8 mouse cellular contexts compared by ENCODE assay signal in the genomic region with DNA sequence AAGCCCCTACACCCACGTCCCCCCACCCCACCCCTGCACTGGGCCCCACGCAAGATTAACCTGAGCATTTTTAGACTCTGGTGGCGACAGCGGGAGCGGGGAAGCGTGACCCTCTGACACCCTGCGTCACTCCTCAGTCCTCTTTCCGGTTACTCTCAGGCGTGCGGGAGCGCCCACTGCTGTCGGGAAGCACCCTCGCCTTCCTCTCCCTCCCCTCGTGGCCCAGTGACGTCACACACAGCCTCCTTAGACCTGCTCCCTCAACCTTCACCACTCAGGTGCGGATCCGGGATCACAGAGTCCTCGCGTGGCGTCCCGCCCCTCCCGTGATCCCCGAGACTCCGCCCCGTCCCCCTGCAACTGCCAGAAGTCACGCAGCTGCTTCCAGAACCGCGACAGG.
DNase-seq lines count a peak whose midpoint lies in the region; ATAC-seq lines count a peak whose summit lies in the region.
"Not testable (repeated sequence)": the region's sequence is repeated elsewhere in the genome, so short reads cannot be mapped to it uniquely, and the experiment has no call there.

No protein-coding gene starts in this region.

- H3K36me3 ChIP-seq in heart, embryonic 11.5 days (ENCODE audit: control insufficient read depth, insufficient read depth, low read length); hindbrain, embryonic 14.5 days (replicated peaks; ENCODE audit: control insufficient read depth, insufficient read depth); liver, embryonic 13.5 days; neural tube, embryonic 11.5 days (ENCODE audit: control insufficient read depth, insufficient read depth, low read length): not testable (repeated sequence)

- 4% methylated on average over 26 of the region's 28 CpGs for WGBS in heart, embryonic 11.5 days (ENCODE audit: insufficient replicate concordance)
- WGBS in hindbrain, embryonic 14.5 days: 8% methylated on average over 23 of the region's 28 CpGs
- 6% methylated on average over 25 of the region's 28 CpGs for WGBS in liver, embryonic 13.5 days (ENCODE audit: insufficient replicate concordance)
- 6% methylated on average over 22 of the region's 28 CpGs for WGBS in neural tube, embryonic 11.5 days

- peak; percentile 0 for DNase-seq in CD4-positive, CD25-positive, alpha-beta regulatory T cell, adult 2 months (ENCODE audit: low read depth, low spot score)
- DNase-seq in embryo, embryonic 10.5 days (ENCODE audit: low spot score): peak; percentile 0
- DNase-seq in hindbrain, embryonic 14.5 days (ENCODE audit: low spot score): peak; percentile 17
- peak; percentile 4 for DNase-seq in kidney, postnatal 10 days
- not testable (repeated sequence) for DNase-seq in liver, embryonic 13.5 days
- DNase-seq in neural tube, embryonic 11.5 days (ENCODE audit: low spot score): peak; percentile 19
- DNase-seq in testis, postnatal 14 days (ENCODE audit: low spot score): peak; percentile 64

- not testable (repeated sequence) for ATAC-seq in heart, embryonic 11.5 days (replicated peaks; ENCODE audit: insufficient number of reproducible peaks, low FRiP score, low TSS enrichment); hindbrain, embryonic 14.5 days (ENCODE audit: low FRiP score); liver, embryonic 13.5 days (ENCODE audit: low read depth); neural tube, embryonic 11.5 days (ENCODE audit: insufficient read depth, low FRiP score, low TSS enrichment)

- H3K4me2 ChIP-seq in heart, embryonic 11.5 days: peak overlapping the region; percentile 52
- peak overlapping the region; percentile 22 for H3K4me2 ChIP-seq in hindbrain, embryonic 14.5 days (replicated peaks)
- H3K4me2 ChIP-seq in liver, embryonic 13.5 days: peak overlapping the region; percentile 28; the same call in 1 of the 2 replicates
- peak overlapping the region; percentile 14; the same call in 1 of the 2 replicates for H3K4me2 ChIP-seq in neural tube, embryonic 11.5 days (ENCODE audit: low read depth)

- not testable (repeated sequence) for H3K9me3 ChIP-seq in heart, embryonic 11.5 days (replicated peaks; ENCODE audit: control insufficient read depth, low read length); hindbrain, embryonic 14.5 days (ENCODE audit: control insufficient read depth, low read length); liver, embryonic 13.5 days (replicated peaks); neural tube, embryonic 11.5 days (ENCODE audit: control insufficient read depth, low read length)

- peak overlapping the region; percentile 30 for H3K4me3 ChIP-seq in heart, embryonic 11.5 days (ENCODE audit: low read depth, low read length)
- not testable (repeated sequence) for H3K4me3 ChIP-seq in hindbrain, embryonic 14.5 days (replicated peaks; ENCODE audit: low read length); liver, embryonic 13.5 days (replicated peaks); neural tube, embryonic 11.5 days (ENCODE audit: low read depth, low read length)

- not testable (repeated sequence) for H3K27ac ChIP-seq in heart, embryonic 11.5 days (ENCODE audit: low read depth, low read length); hindbrain, embryonic 14.5 days; liver, embryonic 13.5 days; neural tube, embryonic 11.5 days (ENCODE audit: low read depth, low read length)

- H3K9ac ChIP-seq in heart, embryonic 11.5 days (ENCODE audit: low read depth, low read length); hindbrain, embryonic 14.5 days; liver, embryonic 13.5 days; neural tube, embryonic 11.5 days (ENCODE audit: low read length): not testable (repeated sequence)

- not testable (repeated sequence) for H3K27me3 ChIP-seq in heart, embryonic 11.5 days (ENCODE audit: control insufficient read depth, insufficient read depth, low read length); hindbrain, embryonic 14.5 days (ENCODE audit: control insufficient read depth, insufficient read depth, low read length); liver, embryonic 13.5 days; neural tube, embryonic 11.5 days (ENCODE audit: control insufficient read depth, insufficient read depth, low read length)

- H3K4me1 ChIP-seq in heart, embryonic 11.5 days (ENCODE audit: control insufficient read depth, insufficient read depth, low read length); hindbrain, embryonic 14.5 days (replicated peaks; ENCODE audit: control insufficient read depth, insufficient read depth, low read length); liver, embryonic 13.5 days (replicated peaks); neural tube, embryonic 11.5 days (ENCODE audit: control insufficient read depth, insufficient read depth, low read length): not testable (repeated sequence)
